Mouse (Mus musculus) embryo, embryonic 10.5 days (tissue): ENCODE measurements around the gene Ctnnal1.

Source experiments
- DNase-seq: peaks from one replicate; pipeline ENCODE4 v3.0.0-alpha.2; 2015; ENCODE audit warnings: low spot score

Gene Ctnnal1

GRCm38 (mm10) chr4:56861551-56861950 is 3.4 kb downstream of the Ctnnal1 start:
- DNase-seq, result no peak

GRCm38 (mm10) chr4:56858733-56859132 is 6.3 kb downstream of the Ctnnal1 start:
- DNase-seq, result no peak

GRCm38 (mm10) chr4:56856371-56856949 is 8.5 kb downstream of the Ctnnal1 start:
- no peak for DNase-seq

- no peak for DNase-seq
Measured at GRCm38 (mm10) chr4:56855935-56856334, 9.1 kb downstream of the Ctnnal1 start.

GRCm38 (mm10) chr4:56850724-56851123 is 14.3 kb downstream of the Ctnnal1 start:
- DNase-seq, result peak; percentile 37

- no peak for DNase-seq
Measured at GRCm38 (mm10) chr4:56848044-56848443, 16.9 kb downstream of the Ctnnal1 start.

GRCm38 (mm10) chr4:56847400-56847799 is 17.6 kb downstream of the Ctnnal1 start:
- no peak for DNase-seq

- no peak for DNase-seq
Measured at GRCm38 (mm10) chr4:56845896-56846533, 19.0 kb downstream of the Ctnnal1 start.

- no peak for DNase-seq
Measured at GRCm38 (mm10) chr4:56844911-56845310, 20.1 kb downstream of the Ctnnal1 start.

GRCm38 (mm10) chr4:56843963-56844362 is 21.0 kb downstream of the Ctnnal1 start:
- no peak for DNase-seq

GRCm38 (mm10) chr4:56842501-56842900 is 22.5 kb downstream of the Ctnnal1 start:
- DNase-seq, result no peak

GRCm38 (mm10) chr4:56840297-56840696 is 24.7 kb downstream of the Ctnnal1 start:
- DNase-seq, result no peak

GRCm38 (mm10) chr4:56837661-56838060 is 27.3 kb downstream of the Ctnnal1 start:
- no peak for DNase-seq

- DNase-seq, result no peak
Measured at GRCm38 (mm10) chr4:56831998-56832397, 33.0 kb downstream of the Ctnnal1 start.

GRCm38 (mm10) chr4:56831013-56831609 is 33.9 kb downstream of the Ctnnal1 start:
- DNase-seq, result no peak

GRCm38 (mm10) chr4:56829511-56829921 is 35.5 kb downstream of the Ctnnal1 start:
- no peak for DNase-seq

GRCm38 (mm10) chr4:56828932-56829331 is 36.1 kb downstream of the Ctnnal1 start:
- no peak for DNase-seq

- no peak for DNase-seq
Measured at GRCm38 (mm10) chr4:56824231-56824630, 40.8 kb downstream of the Ctnnal1 start.

- DNase-seq, result peak; percentile 44
Measured at GRCm38 (mm10) chr4:56820017-56820550, 44.9 kb downstream of the Ctnnal1 start.

- DNase-seq, result peak; percentile 19
Measured at GRCm38 (mm10) chr4:56815131-56815530, 49.9 kb downstream of the Ctnnal1 start.

GRCm38 (mm10) chr4:56812096-56812495 is 52.9 kb downstream of the Ctnnal1 start:
- DNase-seq, result no peak

GRCm38 (mm10) chr4:56811642-56812041 is 53.3 kb downstream of the Ctnnal1 start:
- no peak for DNase-seq

- no peak for DNase-seq
Measured at GRCm38 (mm10) chr4:56809050-56809449, 55.9 kb downstream of the Ctnnal1 start.
